Mouse (Mus musculus) activated CD4-positive, CD25-positive, alpha-beta regulatory T cell, adult 4 months (primary cell): ENCODE measurements around the gene Amdhd2. TPM values are rescaled to one million over a fixed set of nuclear protein-coding genes. Genes with fewer than 3 reads are reported as not detected.

Experiments used
- ATAC-seq: one replicate; pipeline ENCODE4 v1.8.0; 2017
- polyA plus RNA-seq, 2 experiments: library from polyadenylated mRNA; unstranded; fragments of 100-300 nt; shearing (Covaris generic); gene quantifications; one replicate each; pipeline ENCODE4 v1.2.1; 2017

The Amdhd2 gene
- 10 to 100 TPM; 23.1 to 34.5 TPM for polyA plus RNA-seq

- peak; percentile 68 for ATAC-seq
These were observed at the start of gene Amdhd2 for GRCm38 (mm10) chr17:24163176-24163962. TSS of gene Amdhd2 (minus strand) at chr17:24163766.

- ATAC-seq: no peak
These were observed 49.6 kb upstream of the Amdhd2 start for GRCm38 (mm10) chr17:24213186-24213585.

GRCm38 (mm10) chr17:24212441-24213018 lies 49.0 kb upstream of the Amdhd2 start:
- ATAC-seq: no peak

- ATAC-seq: no peak
These were observed 48.3 kb upstream of the Amdhd2 start for GRCm38 (mm10) chr17:24211631-24212440.

- no peak for ATAC-seq
These were observed 47.0 kb upstream of the Amdhd2 start for GRCm38 (mm10) chr17:24210591-24210990.

- no peak for ATAC-seq
These were observed 46.3 kb upstream of the Amdhd2 start for GRCm38 (mm10) chr17:24209916-24210240.

GRCm38 (mm10) chr17:24209043-24209915 lies 45.7 kb upstream of the Amdhd2 start, which contains the start of gene Ntn3:
TSS of gene Ntn3 (minus strand) at chr17:24209531.
- no peak for ATAC-seq

DNA sequence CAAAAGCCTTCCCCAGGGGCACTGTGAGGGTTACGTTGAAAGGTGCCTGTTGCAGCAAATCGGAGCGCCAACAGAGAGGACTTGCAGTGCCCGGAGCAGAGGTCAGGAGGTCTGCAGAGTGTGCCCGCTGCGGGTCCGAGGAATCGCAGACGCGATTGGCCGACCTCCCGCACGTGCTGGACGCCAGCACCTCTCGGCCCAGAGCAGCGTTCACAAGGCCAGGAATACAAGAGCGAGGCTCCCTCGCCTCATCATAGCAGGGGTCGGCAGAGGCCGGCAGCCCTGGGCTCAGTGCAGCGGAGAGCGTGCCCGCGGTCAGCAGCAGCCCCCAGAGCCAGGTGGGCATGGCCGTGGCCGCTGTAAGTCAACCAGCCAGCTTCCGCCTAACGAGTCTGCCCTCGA lies 45.1 kb upstream of the Amdhd2 start:
- ATAC-seq: no peak

DNA sequence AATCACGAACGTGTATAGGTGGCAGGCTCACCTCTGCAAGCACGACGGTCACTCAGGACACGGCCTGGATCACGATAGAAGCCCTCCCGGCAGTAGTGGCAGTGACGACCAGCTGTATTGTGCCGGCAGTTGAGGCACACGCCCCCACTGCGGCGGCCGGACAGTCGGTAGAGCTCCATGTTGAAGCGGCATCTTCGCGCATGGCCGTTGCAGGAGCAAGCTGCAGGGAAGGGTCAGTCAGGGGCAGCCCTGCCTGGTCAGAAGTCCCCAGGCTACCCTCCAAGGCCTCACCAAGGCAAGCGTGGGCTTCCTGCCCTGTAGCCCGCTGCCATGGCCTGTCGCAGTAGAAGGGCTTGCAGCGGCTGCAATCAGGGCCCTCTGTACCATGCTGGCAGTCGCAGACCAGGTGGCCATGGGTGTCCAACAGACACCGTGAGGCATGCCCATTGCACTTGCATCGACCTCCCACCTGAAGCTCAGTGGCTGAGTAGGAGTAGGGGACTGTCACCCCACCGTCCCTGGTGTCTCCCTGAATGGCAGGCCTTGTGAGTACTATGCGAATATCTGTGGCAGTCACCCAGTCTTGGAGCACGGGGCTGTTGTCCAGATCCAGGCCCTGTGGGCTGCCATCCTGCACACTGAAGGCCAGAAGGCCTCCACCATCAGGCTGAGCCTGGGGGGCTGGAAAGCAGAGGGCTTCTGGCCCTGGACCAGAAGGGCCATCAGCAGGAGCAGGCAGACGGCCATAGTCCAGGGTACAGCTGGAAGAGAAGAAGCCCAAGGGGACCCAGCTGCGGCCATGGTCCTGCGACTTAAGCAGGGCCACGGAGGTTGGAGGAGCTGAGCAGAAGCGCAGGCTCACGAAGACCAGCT lies 44.4 kb upstream of the Amdhd2 start:
- ATAC-seq: no peak

DNA sequence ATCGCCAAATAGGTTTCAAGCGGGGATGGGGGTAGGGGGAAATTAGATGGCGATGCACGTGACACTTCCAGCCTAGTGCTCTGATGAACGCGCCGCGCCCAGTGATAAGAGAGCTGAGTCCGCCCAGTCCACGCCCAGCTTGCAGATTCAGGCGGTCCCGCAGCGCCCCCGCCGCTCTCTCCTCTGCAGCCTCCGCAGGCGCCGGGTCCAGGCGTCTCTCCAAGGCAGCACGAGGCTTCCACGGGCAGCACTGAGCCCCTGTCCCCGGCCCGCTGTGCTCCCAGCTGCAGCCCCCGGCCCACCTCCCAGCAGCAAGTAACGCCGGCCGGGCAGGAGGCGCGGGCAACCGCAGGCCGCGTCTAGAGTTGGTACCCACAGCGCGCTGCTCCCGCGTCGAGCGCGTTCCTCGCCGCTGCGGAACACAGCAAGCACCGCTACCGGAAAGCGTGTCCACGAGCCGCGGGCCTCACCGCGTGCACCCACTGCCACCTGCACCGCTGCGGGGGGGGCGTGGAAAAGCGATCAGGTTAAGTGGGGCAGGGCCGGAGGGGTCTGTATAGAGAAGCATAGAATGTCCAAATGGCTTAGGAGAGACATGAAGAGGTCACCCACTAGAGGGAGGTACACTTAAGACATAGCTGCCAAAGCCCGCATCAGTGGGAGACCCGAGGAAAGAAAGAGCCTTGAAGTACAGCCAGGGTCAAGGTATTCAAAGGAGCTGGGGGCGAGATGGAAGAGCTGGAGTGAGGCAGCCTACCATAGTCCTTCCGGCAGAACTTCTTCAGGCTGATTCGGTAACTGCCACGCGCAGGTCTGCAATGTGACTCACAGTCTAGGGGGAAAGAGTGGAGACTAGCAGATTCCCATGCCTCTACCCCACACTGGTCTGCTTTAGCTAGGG lies 43.1 kb upstream of the Amdhd2 start:
- ATAC-seq: no peak

- no peak for ATAC-seq
These were observed 42.4 kb upstream of the Amdhd2 start for GRCm38 (mm10) chr17:24205908-24206361.

DNA sequence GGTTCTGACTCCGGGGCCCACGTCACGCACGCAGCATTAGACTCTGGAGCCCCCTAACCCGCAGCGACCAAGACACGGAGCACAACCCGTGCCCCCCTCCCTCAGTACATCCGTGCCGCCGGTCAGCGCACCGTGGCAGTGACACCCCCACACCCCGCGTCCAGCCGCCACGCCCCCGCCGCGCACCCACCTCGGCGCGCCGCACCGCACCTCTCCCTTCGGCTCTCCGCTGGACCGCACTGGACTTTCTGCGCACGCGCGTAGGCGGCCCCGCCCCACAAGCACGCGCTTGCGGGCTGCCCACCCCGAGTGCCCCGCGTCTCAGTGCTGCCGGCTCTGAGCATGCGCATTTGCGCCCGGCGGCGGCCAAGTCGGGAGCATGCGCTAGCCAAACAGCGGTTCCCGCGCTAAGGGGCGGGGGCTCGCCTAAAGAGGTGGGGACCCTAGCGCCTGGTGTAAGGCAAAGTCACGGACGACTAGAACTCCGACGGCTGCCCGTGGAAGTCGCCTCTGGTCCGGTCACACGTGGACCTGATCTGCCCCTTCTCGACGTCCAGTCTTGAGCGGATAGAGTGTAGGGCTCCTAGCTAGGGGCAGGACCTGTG lies 41.8 kb upstream of the Amdhd2 start, which contains the start of gene Tbc1d24:
TSS of gene Tbc1d24 (minus strand) at position 279 of the 605 bp plus-strand sequence.
- peak; percentile 34 for ATAC-seq

- no peak for ATAC-seq
These were observed 41.3 kb upstream of the Amdhd2 start for GRCm38 (mm10) chr17:24204846-24205245.

DNA sequence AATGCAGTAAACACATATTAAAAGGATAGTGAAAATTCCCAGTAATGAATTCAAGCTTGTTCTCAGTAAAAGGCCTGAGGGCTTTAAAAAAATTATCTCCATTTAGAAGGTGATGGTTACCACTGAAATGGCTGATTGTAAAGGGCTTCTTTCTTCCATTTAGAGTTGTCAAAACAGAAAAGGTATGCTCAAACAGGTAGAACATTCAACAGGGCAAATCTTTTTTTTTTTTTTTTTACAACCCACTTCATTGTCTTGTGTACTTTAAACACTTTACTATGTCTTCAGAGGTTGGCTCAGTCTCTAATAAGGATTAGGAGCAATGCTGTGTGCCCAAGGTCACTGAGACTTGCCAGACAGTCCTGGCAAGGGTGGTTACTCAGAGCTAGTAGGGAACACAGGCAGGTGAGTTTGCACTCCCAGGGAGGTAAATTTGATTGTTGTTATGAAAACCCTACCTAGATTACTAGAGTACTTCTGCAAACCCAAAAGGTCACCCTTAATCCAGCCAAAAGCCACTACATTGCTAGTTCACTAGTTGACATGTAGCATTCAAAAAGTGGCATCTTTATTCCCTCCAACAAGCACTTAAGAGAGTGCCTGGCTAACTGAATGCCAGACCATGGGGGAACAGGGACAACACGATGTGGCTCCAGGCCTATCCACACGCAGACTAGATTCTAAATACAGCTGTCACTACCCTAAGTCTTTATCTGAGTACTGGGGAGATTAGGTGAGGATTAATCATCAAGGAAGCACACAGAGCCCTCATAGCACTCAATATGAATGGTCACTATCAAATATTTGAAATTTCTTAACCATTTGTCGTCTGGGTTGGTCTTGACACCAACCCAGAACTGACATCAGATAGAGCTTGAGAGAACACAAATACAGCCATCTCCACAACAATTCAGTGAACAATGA lies 40.3 kb upstream of the Amdhd2 start:
- ATAC-seq: no peak

DNA sequence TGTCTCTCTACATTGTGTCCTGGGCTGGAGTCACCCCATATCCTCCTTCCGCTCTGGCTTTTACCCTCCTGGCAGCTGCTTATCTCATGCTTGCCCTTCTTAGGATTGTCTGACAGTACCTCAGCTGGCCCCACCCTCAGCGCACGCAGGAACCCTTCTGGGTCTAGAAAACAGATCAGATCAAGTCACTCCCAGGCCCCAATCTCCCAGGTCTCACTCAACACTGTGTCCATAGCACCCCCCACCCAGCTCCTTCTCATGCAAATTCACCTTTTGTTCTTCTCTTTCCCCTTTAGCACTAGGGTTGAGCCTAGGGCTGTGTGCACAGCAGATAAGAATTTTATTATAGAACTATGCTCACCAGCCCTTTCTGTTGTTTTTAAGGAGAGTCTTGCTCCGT lies 39.5 kb upstream of the Amdhd2 start:
- no peak for ATAC-seq

- ATAC-seq: no peak
These were observed 37.5 kb upstream of the Amdhd2 start for GRCm38 (mm10) chr17:24201092-24201491.

GRCm38 (mm10) chr17:24199741-24200140 lies 36.2 kb upstream of the Amdhd2 start:
- no peak for ATAC-seq

- no peak for ATAC-seq
These were observed 35.7 kb upstream of the Amdhd2 start for GRCm38 (mm10) chr17:24199252-24199651.
